Mouse (Mus musculus) liver, embryonic 11.5 days (tissue): Measurements from ENCODE around the gene 3110082I17Rik. TPM values are rescaled to one million over a fixed set of nuclear protein-coding genes. Genes with fewer than 3 reads are reported as not detected.
A peak's percentile ranks its signal among the peaks of the same experiment; 100 is the strongest.

Experiments
- ATAC-seq: fragments of 200-750 bp; cut with Nextera tagmentation; replicated peaks from 2 replicates; pipeline ENCODE4 v1.8.0; 2017; ENCODE audit warnings: moderate number of reproducible peaks, mild to moderate bottlenecking, moderate TSS enrichment, moderate library complexity; ENCODE audit not compliant: low FRiP score
- DNase-seq: peaks from one replicate; pipeline ENCODE4 v3.0.0-alpha.2; 2017; ENCODE audit warnings: low spot score
- H3K27ac ChIP-seq: fragments of 300-500 bp; sonication (generic); 2 replicates; pipeline ENCODE4 v1.5.1; 2014; ENCODE audit warnings: mild to moderate bottlenecking, low read depth, low read length, control low read depth
- H3K27me3 ChIP-seq: fragments of 300-500 bp; sonication (generic); replicated peaks from 2 replicates; pipeline ENCODE4 v1.6.1; 2014; ENCODE audit warnings: low read length, mixed read lengths; ENCODE audit not compliant: control insufficient read depth, insufficient read depth
- H3K36me3 ChIP-seq: fragments of 300-500 bp; sonication (generic); 2 replicates; pipeline ENCODE4 v1.6.1; 2014; ENCODE audit warnings: mild to moderate bottlenecking, low read length, moderate library complexity, mixed read lengths; ENCODE audit not compliant: control insufficient read depth, insufficient read depth
- H3K4me1 ChIP-seq: fragments of 300-500 bp; sonication (generic); replicated peaks from 2 replicates; pipeline ENCODE4 v1.6.1; 2014; ENCODE audit warnings: low read length, mixed read lengths; ENCODE audit not compliant: control insufficient read depth, insufficient read depth
- H3K4me2 ChIP-seq: fragments of 300-500 bp; sonication (generic); 2 replicates; pipeline ENCODE4 v1.6.1; 2014; ENCODE audit warnings: mild to moderate bottlenecking, control low read depth, moderate library complexity
- H3K4me3 ChIP-seq: fragments of 300-500 bp; sonication (generic); 2 replicates; pipeline ENCODE4 v1.5.1; 2014; ENCODE audit warnings: low read depth, low read length, control low read depth
- H3K9ac ChIP-seq: fragments of 300-500 bp; sonication (generic); 2 replicates; pipeline ENCODE4 v1.6.1; 2014; ENCODE audit warnings: low read depth, low read length, control low read depth
- H3K9me3 ChIP-seq: fragments of 300-500 bp; sonication (generic); 2 replicates; pipeline ENCODE4 v1.6.1; 2016; ENCODE audit warnings: low read length, inconsistent platforms, mixed read lengths; ENCODE audit not compliant: control insufficient read depth
- WGBS: fragments of 180-500 bp; shearing (Covaris S2); extraction: QIAGEN DNeasy Blood & Tissue Kit; methylation state at CpG from one replicate; pipeline ENCODE4 v1.1.7; 2014; 5-methylcytosine and 5-hydroxymethylcytosine counted together
- polyA plus RNA-seq: library from polyadenylated mRNA; unstranded; fragments of >200 nt; fragmentation: Nextera tagmentation; extraction: Ambion mirVana; gene quantifications from 2 replicates; pipeline ENCODE4 v1.2.1, GENCODE M21; 2014

The 3110082I17Rik gene
- polyA plus RNA-seq, 1 experiment from 2014 or later, result 49.4 TPM

GRCm38 (mm10) chr5:139384531-139384930 is 75.8 kb downstream of the 3110082I17Rik start:
- peak overlapping the region; percentile 64 for H3K27ac ChIP-seq
- H3K9ac ChIP-seq, result peak overlapping the region; percentile 43
- no peak overlapping the region for H3K4me3 ChIP-seq
- H3K36me3 ChIP-seq, result peaks cover 2% of the 10 kb centered on the region; the same call in 1 of the 2 replicates
- DNase-seq (no peak), ATAC-seq (no peak)
- H3K4me2 ChIP-seq, result peak overlapping the region; percentile 76
- H3K27me3 ChIP-seq, result no peaks in the 10 kb centered on the region
- no peaks in the 10 kb centered on the region for H3K9me3 ChIP-seq
- 54% methylated on average over 10 of the region's 10 CpGs for WGBS
- H3K4me1 ChIP-seq, result peaks cover 86% of the 10 kb centered on the region

- ATAC-seq (no peak), DNase-seq (no peak)
- H3K4me3 ChIP-seq, result peak overlapping the region; percentile 75
- peak overlapping the region; percentile 68 for H3K9ac ChIP-seq
- peaks cover 86% of the 10 kb centered on the region for H3K4me1 ChIP-seq
- H3K27ac ChIP-seq, result peak overlapping the region; percentile 99
- WGBS, result 59% methylated on average over 9 of the region's 9 CpGs
- peaks cover under 1% of the 10 kb centered on the region; the same call in 1 of the 2 replicates for H3K36me3 ChIP-seq
- H3K4me2 ChIP-seq, result peak overlapping the region; percentile 76
- H3K9me3 ChIP-seq, result no peaks in the 10 kb centered on the region
- H3K27me3 ChIP-seq, result no peaks in the 10 kb centered on the region
Observed at GRCm38 (mm10) chr5:139383234-139383633, 77.1 kb downstream of the 3110082I17Rik start.

- 10% methylated on average over 8 of the region's 8 CpGs for WGBS
- H3K4me1 ChIP-seq, result peaks cover 86% of the 10 kb centered on the region
- ATAC-seq (peak; percentile 75), DNase-seq (peak; percentile 70)
- peak overlapping the region; percentile 75 for H3K4me3 ChIP-seq
- peak overlapping the region; percentile 76 for H3K4me2 ChIP-seq
- H3K9me3 ChIP-seq, result no peaks in the 10 kb centered on the region
- no peaks in the 10 kb centered on the region for H3K27me3 ChIP-seq
- peak overlapping the region; percentile 99 for H3K27ac ChIP-seq
- no peaks in the 10 kb centered on the region; the same call in 1 of the 2 replicates for H3K36me3 ChIP-seq
- H3K9ac ChIP-seq, result peak overlapping the region; percentile 68
Observed at GRCm38 (mm10) chr5:139382760-139383159, 77.6 kb downstream of the 3110082I17Rik start.

DNA sequence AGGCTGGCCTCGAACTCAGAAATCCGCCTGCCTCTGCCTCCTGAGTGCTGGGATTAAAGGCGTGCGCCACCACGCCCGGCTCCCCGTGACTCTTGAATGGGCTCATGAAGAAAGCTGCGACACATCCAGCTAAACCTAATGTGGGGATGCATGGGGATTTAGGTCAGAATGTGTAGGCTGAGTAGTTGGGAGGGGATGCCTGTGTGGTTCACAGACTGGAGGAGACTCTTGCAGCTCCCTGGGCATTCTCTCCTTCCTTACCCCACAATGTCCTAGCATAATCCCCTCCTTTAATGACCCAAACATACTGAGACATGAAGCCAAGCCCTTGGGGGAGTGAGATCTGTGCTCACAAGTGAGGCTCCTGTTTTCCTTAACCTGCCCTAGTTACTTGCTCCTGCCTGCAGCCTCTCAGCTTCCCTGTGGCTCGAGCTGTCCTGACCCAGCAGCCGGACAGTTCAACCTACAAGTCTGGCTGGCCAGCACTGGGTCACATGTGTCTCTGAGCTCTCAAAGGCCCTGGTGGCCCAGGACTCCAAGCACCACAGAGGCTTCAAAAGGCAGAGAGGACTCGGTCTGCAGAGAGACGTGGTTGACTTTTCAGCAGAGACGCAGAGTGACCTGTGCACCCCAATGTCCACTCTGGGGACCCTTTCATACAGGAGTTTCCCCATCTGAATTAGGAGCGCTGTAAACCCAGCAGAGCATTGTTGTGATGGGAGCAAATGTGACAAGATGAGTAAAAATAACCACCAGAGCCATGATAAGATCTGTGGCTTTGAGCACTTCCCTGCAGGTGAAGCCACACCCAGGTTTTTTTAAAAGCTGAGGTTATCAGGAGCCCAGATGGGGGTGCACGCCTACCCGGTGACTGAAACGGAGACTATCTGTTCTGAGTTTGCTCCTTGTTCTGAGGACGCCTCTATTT is 78.5 kb downstream of the 3110082I17Rik start:
- no peaks in the 10 kb centered on the region for H3K27me3 ChIP-seq
- H3K36me3 ChIP-seq, result no peaks in the 10 kb centered on the region; the same call in 1 of the 2 replicates
- DNase-seq (peak; percentile 53), ATAC-seq (peak; percentile 60)
- peak overlapping the region; percentile 76 for H3K4me2 ChIP-seq
- H3K27ac ChIP-seq, result peak overlapping the region; percentile 99
- H3K9me3 ChIP-seq, result no peaks in the 10 kb centered on the region
- peak overlapping the region; percentile 75 for H3K4me3 ChIP-seq
- 35% methylated on average over 18 of the region's 18 CpGs for WGBS
- peak overlapping the region; percentile 80 for H3K9ac ChIP-seq
- H3K4me1 ChIP-seq, result peaks cover 86% of the 10 kb centered on the region

DNA sequence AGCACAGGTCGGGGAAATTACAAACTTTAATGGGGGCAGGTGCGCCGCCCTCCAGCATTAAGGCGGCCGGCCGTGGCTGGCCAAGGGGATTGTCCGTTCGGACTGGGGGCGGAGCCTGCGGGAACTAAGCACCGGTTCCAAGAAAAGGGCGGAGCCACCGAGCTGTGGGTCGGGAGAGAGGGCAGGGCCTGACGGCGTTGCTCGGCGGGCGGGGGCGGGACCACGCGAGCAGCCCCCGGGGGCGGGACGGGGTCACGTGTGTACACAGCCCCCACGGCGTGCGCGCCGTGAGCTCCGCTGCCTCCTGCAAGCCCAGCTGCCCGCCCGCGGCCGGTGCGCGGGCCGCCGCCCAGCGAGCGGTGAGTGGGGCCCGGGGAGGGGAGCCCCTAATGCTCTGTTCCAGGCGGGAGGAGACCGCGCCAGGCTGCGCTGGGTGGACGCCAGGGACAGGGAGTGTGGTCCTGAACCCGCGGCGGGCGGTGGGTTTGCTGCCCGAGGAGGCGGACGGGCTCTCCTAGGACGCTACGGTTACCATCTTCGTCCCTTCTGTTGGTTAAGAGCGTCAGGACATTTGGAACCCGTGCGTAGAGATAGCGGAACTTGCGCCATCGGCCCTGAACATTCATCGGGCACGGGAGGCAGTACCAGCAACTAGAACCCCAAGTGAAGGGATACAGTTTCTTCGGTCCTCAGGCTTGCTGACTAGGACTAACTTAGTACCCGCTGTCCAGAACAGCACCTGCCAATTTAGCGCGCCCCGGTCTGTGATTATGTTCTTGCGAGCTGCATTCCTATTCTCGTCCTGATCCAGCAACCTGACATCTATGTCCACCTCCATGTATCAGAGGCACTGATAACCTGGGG is 79.7 kb downstream of the 3110082I17Rik start:
- Histone ChIP-seq H3K4me2 (peak overlapping the region; percentile 76), H3K36me3 (no peaks in the 10 kb centered on the region; the same call in 1 of the 2 replicates), H3K27me3 (no peaks in the 10 kb centered on the region), H3K4me3 (peak overlapping the region; percentile 75), H3K4me1 (peaks cover 88% of the 10 kb centered on the region), H3K27ac (peak overlapping the region; percentile 99), H3K9ac (peak overlapping the region; percentile 80), H3K9me3 (no peaks in the 10 kb centered on the region)
- ATAC-seq, result peak; percentile 77
- WGBS, result 1% methylated on average over 69 of the region's 73 CpGs
- peak; percentile 89 for DNase-seq

- whole genome bisulfite sequencing, result 11% methylated on average over 8 of the region's 8 CpGs
- Histone ChIP-seq H3K4me2 (peak overlapping the region; percentile 76), H3K4me1 (peaks cover 87% of the 10 kb centered on the region), H3K9ac (peak overlapping the region; percentile 80), H3K27ac (peak overlapping the region; percentile 99), H3K9me3 (no peaks in the 10 kb centered on the region), H3K4me3 (peak overlapping the region; percentile 75), H3K27me3 (no peaks in the 10 kb centered on the region), H3K36me3 (no peaks in the 10 kb centered on the region; the same call in 1 of the 2 replicates)
- DNase-seq (no peak), ATAC-seq (peak; percentile 4; the same call in 1 of the 2 replicates)
Observed at GRCm38 (mm10) chr5:139379771-139380384, 80.4 kb downstream of the 3110082I17Rik start.

DNA sequence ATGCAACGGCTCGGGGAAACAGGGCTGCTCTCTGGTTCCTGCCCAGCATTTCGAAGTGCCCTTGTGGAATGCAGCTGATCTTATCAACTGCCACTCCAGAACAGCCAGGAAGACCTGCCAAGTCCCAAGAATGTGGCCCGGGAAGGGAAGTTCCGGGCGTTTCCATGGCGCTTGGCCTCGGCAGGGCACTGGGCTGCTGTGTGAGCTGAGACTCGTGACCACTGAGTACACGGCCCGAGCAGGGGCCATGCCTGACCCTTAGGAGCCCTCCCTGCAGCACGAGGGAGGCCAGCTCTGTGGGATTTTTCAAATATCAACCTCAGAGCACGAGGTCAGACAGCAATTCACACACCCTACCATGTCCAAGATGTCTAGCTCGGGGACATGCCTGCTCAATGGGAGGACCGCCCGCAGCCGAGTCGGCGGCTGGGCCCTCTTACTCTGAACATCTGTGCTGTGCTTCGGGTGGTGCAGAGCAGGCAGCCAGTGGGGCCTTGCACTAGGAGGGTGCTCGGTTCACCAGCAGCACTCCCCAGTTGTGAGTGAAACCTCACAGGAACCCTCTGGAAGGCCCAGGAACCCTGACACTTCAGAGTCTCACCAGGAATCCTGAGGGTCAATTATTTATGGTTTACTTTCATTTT is 81.2 kb downstream of the 3110082I17Rik start:
- H3K9ac ChIP-seq, result peak overlapping the region; percentile 80
- H3K4me3 ChIP-seq, result peak overlapping the region; percentile 75
- no peaks in the 10 kb centered on the region for H3K27me3 ChIP-seq
- ATAC-seq, result no peak
- no peak for DNase-seq
- 20% methylated on average over 21 of the region's 21 CpGs for WGBS
- H3K4me1 ChIP-seq, result peaks cover 87% of the 10 kb centered on the region
- peak overlapping the region; percentile 76 for H3K4me2 ChIP-seq
- no peaks in the 10 kb centered on the region; the same call in 1 of the 2 replicates for H3K36me3 ChIP-seq
- peak overlapping the region; percentile 99 for H3K27ac ChIP-seq
- no peaks in the 10 kb centered on the region for H3K9me3 ChIP-seq

GRCm38 (mm10) chr5:139378271-139378556 is 82.1 kb downstream of the 3110082I17Rik start:
- no peaks in the 10 kb centered on the region for H3K9me3 ChIP-seq
- H3K36me3 ChIP-seq, result no peaks in the 10 kb centered on the region
- H3K27me3 ChIP-seq, result no peaks in the 10 kb centered on the region
- no peak for DNase-seq
- peak overlapping the region; percentile 99 for H3K27ac ChIP-seq
- peak overlapping the region; percentile 76 for H3K4me2 ChIP-seq
- 68% methylated on average over 7 of the region's 7 CpGs for WGBS
- ATAC-seq, result no peak
- H3K4me3 ChIP-seq, result peak overlapping the region; percentile 75
- H3K4me1 ChIP-seq, result peaks cover 85% of the 10 kb centered on the region
- peak overlapping the region; percentile 44 for H3K9ac ChIP-seq
